Mouse (Mus musculus): ENCODE measurements around the gene Abcb9.

DNA sequence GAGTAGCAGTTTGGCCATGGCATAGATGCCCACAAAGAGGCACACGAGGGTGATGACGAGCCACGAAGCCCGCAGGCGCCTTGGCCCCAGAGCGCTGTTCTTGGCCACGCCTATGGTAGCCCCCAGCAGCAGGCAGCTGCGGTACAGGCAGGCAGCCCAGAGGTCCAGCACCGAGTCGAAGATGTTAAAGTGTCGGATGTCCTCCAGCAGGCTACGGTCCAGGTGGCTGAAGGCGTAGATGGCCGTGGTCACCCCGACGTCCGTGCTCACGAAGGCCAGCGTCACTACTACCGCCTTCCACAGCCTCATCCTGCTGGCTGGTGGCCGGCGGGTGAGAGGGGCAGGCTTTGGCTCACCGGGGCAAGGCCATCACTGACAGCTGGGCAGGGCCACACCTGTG, 5.7 kb downstream of the Abcb9 start:
- no peak for TF ChIP-seq CTCF (IDR thresholded peaks at IDR 0.05; ENCODE audit: low read depth, low read length)
- TF ChIP-seq POLR2A (IDR thresholded peaks at IDR 0.05; ENCODE audit: borderline replicate concordance, low read depth, low read length): no peak

Measured in bone marrow macrophage, adult 2 months (primary cell).